Mouse (Mus musculus) activated CD4-positive, CD25-positive, alpha-beta regulatory T cell, adult 9 weeks (primary cell): Measurements from ENCODE around the gene Tas1r1. TPM values are rescaled to one million over a fixed set of nuclear protein-coding genes. Genes with fewer than 3 reads are reported as not detected.

Source experiments
- polyA plus RNA-seq: library from polyadenylated mRNA; unstranded; fragments of 100-300 nt; shearing (Covaris generic); gene quantifications from one replicate; pipeline ENCODE4 v1.2.1, GENCODE M21; 2017

Gene Tas1r1
- not detected for polyA plus RNA-seq

GRCm38 (mm10) chr4:152038225-152038984 is at the start of gene Tas1r1:
Gene Tas1r1 (minus strand): TSS chr4:152038568.

GRCm38 (mm10) chr4:152072121-152072601 is 33.8 kb upstream of the Tas1r1 start, which contains the start of gene Plekhg5:
Gene Plekhg5 (plus strand): TSS chr4:152072498.

DNA sequence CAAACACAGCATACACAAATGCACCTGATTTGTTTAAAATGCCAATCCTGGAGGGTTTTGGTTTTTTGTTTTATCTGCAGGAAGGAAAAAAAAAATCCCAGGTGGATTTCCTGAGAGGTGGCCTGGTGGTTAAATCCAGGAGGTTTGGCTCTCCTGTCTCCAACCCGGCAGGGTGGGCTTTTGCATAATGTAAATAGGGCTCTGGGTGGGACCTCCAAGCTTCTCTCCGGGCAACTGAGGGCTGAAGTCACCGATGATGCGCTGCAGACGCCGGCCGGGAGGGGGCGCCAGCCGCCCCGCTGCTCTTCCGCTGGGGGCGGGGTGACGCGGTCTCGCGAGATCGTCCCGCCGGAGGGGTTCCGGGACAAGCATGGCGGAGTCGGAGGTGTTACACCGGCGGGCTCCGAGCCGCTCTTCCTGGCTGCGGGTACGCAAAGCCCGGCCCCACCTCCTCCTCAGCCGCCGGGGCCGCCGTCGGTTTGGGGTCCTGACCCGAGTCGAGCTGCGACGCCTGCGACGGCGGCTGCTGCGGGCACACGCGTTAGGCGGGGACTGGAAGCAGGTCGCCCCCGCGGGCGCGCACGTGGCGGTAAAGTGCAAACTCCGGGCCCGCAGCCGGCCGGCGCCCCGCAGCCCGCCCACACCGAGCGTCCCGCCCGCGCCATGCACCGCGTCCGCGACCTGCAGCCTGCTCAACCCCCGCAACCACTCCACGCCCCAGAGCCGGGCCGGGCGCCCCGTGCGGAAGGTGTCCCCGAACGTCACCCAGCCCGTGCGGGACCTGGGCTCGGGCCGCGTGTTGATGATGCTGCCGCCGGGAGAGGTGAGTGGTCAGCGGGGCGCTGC is 840 bp upstream of the Tas1r1 start, which contains the start of gene Nol9:
TSS of gene Nol9 (plus strand) at position 337 of the 846 bp plus-strand sequence.

GRCm38 (mm10) chr4:152027524-152027923 is 10.8 kb downstream of the Tas1r1 start, which contains the start of gene Zbtb48:
Gene Zbtb48 (minus strand): TSS chr4:152027671.

GRCm38 (mm10) chr4:152008622-152009075 is 29.7 kb downstream of the Tas1r1 start, which contains the start of gene Klhl21:
Gene Klhl21 (plus strand): TSS chr4:152008803.

DNA sequence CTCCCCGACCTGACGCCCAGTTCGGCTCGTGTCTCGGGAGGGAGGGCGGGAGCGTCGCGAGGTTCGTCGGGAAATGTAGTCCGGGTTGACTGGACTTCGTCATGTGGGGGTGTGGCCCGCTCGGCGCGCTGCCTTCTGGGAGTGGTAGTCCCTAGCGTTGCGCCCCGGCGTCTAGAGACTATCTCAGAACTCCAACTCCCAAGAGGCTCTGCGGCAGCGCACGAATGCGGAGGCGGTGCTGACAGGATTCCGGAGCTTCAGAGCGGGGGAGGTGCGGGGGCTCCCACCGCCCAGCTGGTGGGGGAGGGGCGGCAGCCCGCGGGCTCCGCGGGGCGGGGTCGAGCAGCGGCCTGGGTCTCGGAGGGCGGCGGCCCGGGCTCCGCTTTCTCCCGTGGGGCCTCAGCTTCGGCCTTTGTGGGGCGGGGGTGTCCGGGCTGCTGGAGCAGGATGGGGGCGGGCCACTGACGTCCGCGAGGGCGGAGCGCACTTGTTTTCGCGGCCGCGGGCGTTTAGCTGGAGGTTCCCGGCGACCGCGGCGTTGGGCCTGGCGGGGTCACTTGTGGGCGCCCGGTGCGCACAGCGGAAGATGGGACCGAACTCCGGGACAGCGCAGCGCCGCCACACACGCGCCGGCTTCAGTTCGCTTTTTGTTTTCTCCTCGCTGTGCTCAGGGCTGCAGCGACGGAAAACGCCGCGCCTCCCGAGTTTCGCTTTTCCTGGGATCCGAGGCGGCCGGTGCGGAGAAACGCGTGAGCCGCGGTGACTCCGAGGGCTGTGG is 42.0 kb downstream of the Tas1r1 start, which contains the start of gene Phf13:
TSS of gene Phf13 (minus strand) at position 86 of the 778 bp plus-strand sequence.

GRCm38 (mm10) chr4:151988342-151989109 is 49.8 kb downstream of the Tas1r1 start, which contains the start of gene Thap3:
Gene Thap3 (minus strand): TSS chr4:151988997.

Other genes with a start within 250 kb of the Tas1r1 start
- 27.9 TPM for gene Camta1, start 176.7 kb downstream of the Tas1r1 start, polyA plus RNA-seq
- 49.1 TPM for gene Dnajc11, start 104.9 kb downstream of the Tas1r1 start, polyA plus RNA-seq
- 116 TPM for gene Thap3, start 49.6 kb downstream of the Tas1r1 start, polyA plus RNA-seq
- gene Phf13, start 42.3 kb downstream of the Tas1r1 start, polyA plus RNA-seq = 4.3 TPM
- 1.4 TPM for gene Klhl21, start 29.8 kb downstream of the Tas1r1 start, polyA plus RNA-seq
- 30.2 TPM for gene Zbtb48, start 10.9 kb downstream of the Tas1r1 start, polyA plus RNA-seq
- 6.3 TPM for gene Nol9, start 753 bp upstream of the Tas1r1 start, polyA plus RNA-seq
- gene Plekhg5, start 33.9 kb upstream of the Tas1r1 start, polyA plus RNA-seq = 4.3 TPM
- 194 TPM for gene Tnfrsf25, start 77.4 kb upstream of the Tas1r1 start, polyA plus RNA-seq
- gene Espn, start 113.8 kb upstream of the Tas1r1 start, polyA plus RNA-seq = 17.0 TPM
- not detected for gene Hes2, start 120.3 kb upstream of the Tas1r1 start, polyA plus RNA-seq
- gene Acot7, start 139.6 kb upstream of the Tas1r1 start, polyA plus RNA-seq = 149 TPM
- not detected for gene Gpr153, start 235.7 kb upstream of the Tas1r1 start, polyA plus RNA-seq